Mouse (Mus musculus): ENCODE results near the gene Hapln1. TPM values are rescaled to one million over a fixed set of nuclear protein-coding genes. Genes with fewer than 3 reads are reported as not detected.

The Hapln1 gene
- polyA plus RNA-seq (2015; fragmentation: Nextera tagmentation; extraction: Ambion mirVana), result 0.27 and 0.79 TPM in 2 replicates

GRCm38 (mm10) chr13:89539205-89539886 is at the start of gene Hapln1:
Gene Hapln1, plus strand, starts transcription at chr13:89539796.
- ATAC-seq (ENCODE audit: low read depth) (peak; percentile 64), DNase-seq (peak; percentile 3)
- WGBS (ENCODE audit: insufficient replicate concordance), result under 1% methylated on average over 29 of the region's 29 CpGs
- Histone ChIP-seq H3K36me3 (no peaks in the 10 kb centered on the region), H3K9me3 (replicated peaks) (no peaks in the 10 kb centered on the region), H3K9ac (0 out of 2 replicates have a peak within 1 kb of the TSS, but pooled peaks have one; percentile 9), H3K4me3 (replicated peaks) (peak within 1 kb of the TSS; percentile 52), H3K4me2 (peak within 1 kb of the TSS; percentile 72), H3K4me1 (replicated peaks) (no peaks in the 10 kb centered on the region), H3K27me3 (peaks cover 11% of the 10 kb centered on the region), H3K27ac (no peak within 1 kb of the TSS)

GRCm38 (mm10) chr13:89493169-89493568 is 46.4 kb upstream of the Hapln1 start:
- H3K9ac ChIP-seq, result no peak overlapping the region
- H3K4me3 ChIP-seq (replicated peaks), result no peak overlapping the region
- 0 out of 2 replicates have a peak, but pooled peaks cover 4% of the 10 kb centered on the region for H3K4me1 ChIP-seq (replicated peaks)
- no peaks in the 10 kb centered on the region for H3K27me3 ChIP-seq
- ATAC-seq (ENCODE audit: low read depth) (peak; percentile 77), DNase-seq (peak; percentile 0)
- H3K27ac ChIP-seq, result no peak overlapping the region
- H3K36me3 ChIP-seq, result no peaks in the 10 kb centered on the region
- no peaks in the 10 kb centered on the region for H3K9me3 ChIP-seq (replicated peaks)
- no peak overlapping the region for H3K4me2 ChIP-seq

GRCm38 (mm10) chr13:89493678-89494077 is 45.9 kb upstream of the Hapln1 start:
- ATAC-seq (ENCODE audit: low read depth) (no peak), DNase-seq (no peak)
- H3K9me3 ChIP-seq (replicated peaks), result no peaks in the 10 kb centered on the region
- H3K27me3 ChIP-seq, result no peaks in the 10 kb centered on the region
- 0 out of 2 replicates have a peak, but pooled peaks cover 4% of the 10 kb centered on the region for H3K4me1 ChIP-seq (replicated peaks)
- no peaks in the 10 kb centered on the region for H3K36me3 ChIP-seq
- 47% methylated on average over 6 of the region's 6 CpGs for WGBS (ENCODE audit: insufficient replicate concordance)
- H3K27ac ChIP-seq, result no peak overlapping the region
- no peak overlapping the region for H3K4me2 ChIP-seq
- no peak overlapping the region for H3K4me3 ChIP-seq (replicated peaks)
- no peak overlapping the region for H3K9ac ChIP-seq

- H3K27me3 ChIP-seq, result no peaks in the 10 kb centered on the region
- no peak overlapping the region for H3K9ac ChIP-seq
- H3K36me3 ChIP-seq, result no peaks in the 10 kb centered on the region
- H3K4me1 ChIP-seq (replicated peaks), result 0 out of 2 replicates have a peak, but pooled peaks cover 4% of the 10 kb centered on the region
- H3K9me3 ChIP-seq (replicated peaks), result no peaks in the 10 kb centered on the region
- ATAC-seq (ENCODE audit: low read depth) (no peak), DNase-seq (no peak)
- H3K27ac ChIP-seq, result no peak overlapping the region
- no peak overlapping the region for H3K4me2 ChIP-seq
- 33% methylated on average over 2 of the region's 2 CpGs for WGBS (ENCODE audit: insufficient replicate concordance)
- no peak overlapping the region for H3K4me3 ChIP-seq (replicated peaks)
Measured at GRCm38 (mm10) chr13:89496569-89496968, 43.0 kb upstream of the Hapln1 start.

GRCm38 (mm10) chr13:89499419-89499818 is 40.2 kb upstream of the Hapln1 start:
- H3K36me3 ChIP-seq, result no peaks in the 10 kb centered on the region
- no peaks in the 10 kb centered on the region for H3K27me3 ChIP-seq
- DNase-seq, result no peak
- H3K4me3 ChIP-seq (replicated peaks), result no peak overlapping the region
- no peak overlapping the region for H3K27ac ChIP-seq
- H3K9ac ChIP-seq, result no peak overlapping the region
- ATAC-seq (ENCODE audit: low read depth), result no peak
- 62% methylated on average over 1 of the region's 1 CpGs for WGBS (ENCODE audit: insufficient replicate concordance)
- no peak overlapping the region for H3K4me2 ChIP-seq
- no peaks in the 10 kb centered on the region for H3K9me3 ChIP-seq (replicated peaks)
- H3K4me1 ChIP-seq (replicated peaks), result no peaks in the 10 kb centered on the region

GRCm38 (mm10) chr13:89521507-89521908 is 18.1 kb upstream of the Hapln1 start:
- no peak for ATAC-seq (ENCODE audit: low read depth)
- Histone ChIP-seq H3K27me3 (no peaks in the 10 kb centered on the region), H3K4me2 (no peak overlapping the region), H3K4me1 (replicated peaks) (no peaks in the 10 kb centered on the region), H3K36me3 (no peaks in the 10 kb centered on the region), H3K4me3 (replicated peaks) (no peak overlapping the region), H3K9ac (no peak overlapping the region), H3K9me3 (replicated peaks) (no peaks in the 10 kb centered on the region), H3K27ac (no peak overlapping the region)
- DNase-seq, result no peak

- no peak overlapping the region for H3K4me3 ChIP-seq (replicated peaks)
- no peaks in the 10 kb centered on the region for H3K27me3 ChIP-seq
- DNase-seq (no peak), ATAC-seq (ENCODE audit: low read depth) (no peak)
- no peaks in the 10 kb centered on the region for H3K9me3 ChIP-seq (replicated peaks)
- WGBS (ENCODE audit: insufficient replicate concordance), result 69% methylated on average over 1 of the region's 1 CpGs
- no peak overlapping the region for H3K27ac ChIP-seq
- H3K36me3 ChIP-seq, result no peaks in the 10 kb centered on the region
- H3K4me1 ChIP-seq (replicated peaks), result no peaks in the 10 kb centered on the region
- no peak overlapping the region for H3K4me2 ChIP-seq
- H3K9ac ChIP-seq, result no peak overlapping the region
Measured at GRCm38 (mm10) chr13:89528716-89529115, 10.9 kb upstream of the Hapln1 start.

- 67% methylated on average over 2 of the region's 2 CpGs for WGBS (ENCODE audit: insufficient replicate concordance)
Measured at GRCm38 (mm10) chr13:89530386-89530785, 9.2 kb upstream of the Hapln1 start.

GRCm38 (mm10) chr13:89539887-89540264 is 280 bp downstream of the Hapln1 start:
- H3K4me3 ChIP-seq (replicated peaks), result no peak overlapping the region
- H3K27me3 ChIP-seq, result peaks cover 11% of the 10 kb centered on the region
- no peaks in the 10 kb centered on the region for H3K36me3 ChIP-seq
- DNase-seq, result no peak
- WGBS (ENCODE audit: insufficient replicate concordance), result 21% methylated on average over 11 of the region's 11 CpGs
- no peak overlapping the region for H3K9ac ChIP-seq
- H3K27ac ChIP-seq, result no peak overlapping the region
- no peaks in the 10 kb centered on the region for H3K9me3 ChIP-seq (replicated peaks)
- ATAC-seq (ENCODE audit: low read depth), result no peak
- no peaks in the 10 kb centered on the region for H3K4me1 ChIP-seq (replicated peaks)
- peak overlapping the region; percentile 72 for H3K4me2 ChIP-seq

More at GRCm38 (mm10) chr13:89530386-89530785, 9.2 kb upstream of the Hapln1 start:
- H3K4me2 ChIP-seq, result no peak overlapping the region
- ATAC-seq (ENCODE audit: low read depth), result no peak
- no peak overlapping the region for H3K27ac ChIP-seq
- H3K4me3 ChIP-seq (replicated peaks), result no peak overlapping the region
- no peaks in the 10 kb centered on the region for H3K36me3 ChIP-seq
- H3K27me3 ChIP-seq, result no peaks in the 10 kb centered on the region
- no peaks in the 10 kb centered on the region for H3K4me1 ChIP-seq (replicated peaks)
- H3K9ac ChIP-seq, result no peak overlapping the region
- no peak for DNase-seq
- no peaks in the 10 kb centered on the region for H3K9me3 ChIP-seq (replicated peaks)

GRCm38 (mm10) chr13:89540301-89540982 is 846 bp downstream of the Hapln1 start:
- peak overlapping the region; percentile 72; the same call in 1 of the 2 replicates for H3K4me2 ChIP-seq
- H3K4me1 ChIP-seq (replicated peaks), result no peaks in the 10 kb centered on the region
- no peak overlapping the region for H3K9ac ChIP-seq
- DNase-seq, result no peak
- H3K27me3 ChIP-seq, result peaks cover 11% of the 10 kb centered on the region
- no peak overlapping the region for H3K4me3 ChIP-seq (replicated peaks)
- no peaks in the 10 kb centered on the region for H3K9me3 ChIP-seq (replicated peaks)
- no peak for ATAC-seq (ENCODE audit: low read depth)
- WGBS (ENCODE audit: insufficient replicate concordance), result 13% methylated on average over 11 of the region's 11 CpGs
- H3K27ac ChIP-seq, result no peak overlapping the region
- H3K36me3 ChIP-seq, result no peaks in the 10 kb centered on the region

GRCm38 (mm10) chr13:89543003-89543402 is 3.4 kb downstream of the Hapln1 start:
- H3K4me2 ChIP-seq, result no peak overlapping the region
- H3K36me3 ChIP-seq, result no peaks in the 10 kb centered on the region
- H3K9me3 ChIP-seq (replicated peaks), result no peaks in the 10 kb centered on the region
- H3K4me1 ChIP-seq (replicated peaks), result no peaks in the 10 kb centered on the region
- DNase-seq, result no peak
- no peak for ATAC-seq (ENCODE audit: low read depth)
- H3K4me3 ChIP-seq (replicated peaks), result no peak overlapping the region
- H3K27me3 ChIP-seq, result peaks cover 11% of the 10 kb centered on the region
- H3K9ac ChIP-seq, result no peak overlapping the region
- no peak overlapping the region for H3K27ac ChIP-seq
- 4% methylated on average over 3 of the region's 3 CpGs for WGBS (ENCODE audit: insufficient replicate concordance)

Data from liver, embryonic 13.5 days (tissue).